Mouse (Mus musculus) olfactory bulb, adult 2 months (tissue): ENCODE measurements at regions not wholly inside any gene's neighbourhood (a gene's known extent, or its start where the extent isn't known, plus 50 kb on each side); places are given as distances from the start of the nearest gene placed in this dataset.

Source experiments
- H3K27ac ChIP-seq: fragments of 200-500 bp; 2 replicates; pipeline ENCODE4 v1.5.1; 2012; ENCODE audit warnings: low read depth, low read length; ENCODE audit not compliant: insufficient read depth
- H3K4me1 ChIP-seq: fragments of 200-500 bp; 2 replicates; pipeline ENCODE4 v1.6.1; 2012; ENCODE audit warnings: low read length; ENCODE audit not compliant: control insufficient read depth, insufficient read depth
- H3K4me3 ChIP-seq: fragments of 200-500 bp; 2 replicates; pipeline ENCODE4 v1.5.1; 2012; ENCODE audit warnings: mild to moderate bottlenecking, low read depth, low read length, moderate library complexity; ENCODE audit not compliant: insufficient read depth
- CTCF ChIP-seq: fragments of 200-500 bp; IDR thresholded peaks from 2 replicates; pipeline ENCODE4 v1.5.1; 2012; ENCODE audit warnings: low read depth, mild to moderate bottlenecking, low read length, moderate library complexity; ENCODE audit not compliant: insufficient read depth
- POLR2A ChIP-seq: fragments of 200-500 bp; IDR thresholded peaks from 2 replicates; pipeline ENCODE4 v1.6.1; 2012; ENCODE audit warnings: mild to moderate bottlenecking, low read depth, low read length, moderate library complexity; ENCODE audit not compliant: insufficient read depth
- WGBS: fragments of 180-500 bp; shearing (Covaris S2); methylation state at CpG from one replicate; pipeline ENCODE4 v1.1.7; 2018; 5-methylcytosine and 5-hydroxymethylcytosine counted together

- Histone ChIP-seq H3K4me1 (peaks cover 4% of the 10 kb centered on the region; the same call in 1 of the 2 replicates), H3K27ac (no peak overlapping the region), H3K4me3 (no peak overlapping the region)
- no peak for TF ChIP-seq CTCF
- no peak for TF ChIP-seq POLR2A
- WGBS, result 97% methylated on average over 6 of the region's 6 CpGs
Measured at GRCm38 (mm10) chr9:67610696-67611095, 51.2 kb upstream of the Tln2 start.

GRCm38 (mm10) chr9:67611676-67612075 lies 52.2 kb upstream of the Tln2 start:
- H3K27ac ChIP-seq, result no peak overlapping the region
- WGBS, result 88% methylated on average over 6 of the region's 6 CpGs
- no peak overlapping the region for H3K4me3 ChIP-seq
- no peak for TF ChIP-seq POLR2A
- peaks cover 4% of the 10 kb centered on the region; the same call in 1 of the 2 replicates for H3K4me1 ChIP-seq

DNA sequence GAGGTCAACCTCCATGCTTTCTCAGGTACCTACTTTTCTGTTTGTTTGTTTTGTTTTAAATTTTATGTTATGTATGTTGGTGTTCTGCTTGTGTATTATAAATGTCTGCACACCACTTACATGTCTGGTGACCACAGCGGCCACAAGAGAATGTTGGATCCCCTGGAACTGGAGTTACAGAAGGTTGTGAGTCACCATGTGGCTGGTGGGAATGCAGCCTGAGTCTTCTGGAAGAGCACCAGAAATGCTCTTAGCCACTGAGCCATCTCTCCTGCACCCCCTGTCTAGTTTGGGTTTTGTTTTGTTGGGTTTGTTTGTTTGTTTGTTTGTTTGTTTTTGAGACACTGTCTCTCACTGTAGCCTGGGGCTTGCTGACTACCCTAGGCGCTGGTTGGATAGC lies 52.6 kb upstream of the Tln2 start:
- Histone ChIP-seq H3K4me1 (peaks cover 4% of the 10 kb centered on the region; the same call in 1 of the 2 replicates), H3K4me3 (no peak overlapping the region), H3K27ac (no peak overlapping the region)
- 92% methylated on average over 2 of the region's 2 CpGs for WGBS
- TF ChIP-seq POLR2A, result no peak
- no peak for TF ChIP-seq CTCF

DNA sequence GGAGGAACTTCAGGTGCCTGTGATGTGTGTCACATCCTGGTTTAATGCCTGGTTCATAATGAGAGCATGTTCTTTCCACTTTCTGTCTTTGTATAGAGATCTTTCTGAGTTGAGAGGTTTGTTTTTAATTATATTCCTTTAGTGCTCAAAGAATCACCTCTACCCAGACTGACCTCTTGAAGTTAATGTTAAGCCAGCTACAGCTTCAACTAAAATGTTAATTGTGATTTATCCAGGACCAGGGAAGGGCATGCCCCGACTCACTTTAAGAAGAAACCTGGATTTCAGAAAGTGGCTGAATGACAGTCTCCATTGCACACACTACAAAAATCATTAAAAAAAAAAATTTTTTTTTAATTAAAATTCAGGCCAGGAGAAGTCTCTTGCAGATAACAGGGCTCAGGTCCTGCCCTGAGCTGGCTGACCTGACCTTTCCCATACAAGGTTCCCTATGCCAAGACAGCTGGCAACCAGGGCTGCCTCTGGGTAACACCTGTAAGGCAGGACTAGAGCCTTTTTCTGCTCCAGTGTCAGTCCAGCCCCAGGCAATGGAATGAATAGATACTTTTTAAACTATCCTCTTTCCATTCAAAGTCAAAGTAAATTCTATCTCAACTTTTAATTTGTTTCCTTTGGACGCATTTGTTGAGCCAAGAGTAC lies 54.7 kb upstream of the Tln2 start:
- Histone ChIP-seq H3K4me3 (no peak overlapping the region), H3K27ac (no peak overlapping the region), H3K4me1 (peaks cover 10% of the 10 kb centered on the region; the same call in 1 of the 2 replicates)
- 88% methylated on average over 2 of the region's 2 CpGs for whole genome bisulfite sequencing
- TF ChIP-seq POLR2A (no peak), CTCF (no peak)

DNA sequence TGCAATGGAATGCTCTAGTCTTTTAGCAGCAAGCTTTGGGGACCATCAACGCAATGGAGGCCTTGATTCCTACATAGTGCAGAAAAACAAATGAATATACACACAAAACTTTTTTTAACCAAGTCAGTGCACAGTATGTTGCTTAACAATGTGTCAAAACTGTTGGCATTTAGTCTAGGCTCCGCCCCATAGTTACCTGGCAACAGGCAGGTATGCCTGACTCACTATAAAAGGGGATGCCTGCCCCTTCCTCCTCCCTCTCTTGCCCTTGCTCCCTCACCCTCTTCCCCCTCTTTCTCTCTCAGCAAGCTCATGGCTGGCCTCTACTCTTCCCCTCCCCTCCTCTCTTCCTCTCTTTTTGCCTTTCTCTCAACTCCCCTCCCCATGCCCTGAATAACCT lies 56.7 kb upstream of the Tln2 start:
- H3K4me1 ChIP-seq, result peaks cover 10% of the 10 kb centered on the region; the same call in 1 of the 2 replicates
- WGBS, result 94% methylated on average over 2 of the region's 2 CpGs
- H3K27ac ChIP-seq, result no peak overlapping the region

GRCm38 (mm10) chr9:67617341-67618217 lies 58.1 kb upstream of the Tln2 start:
- H3K27ac ChIP-seq, result no peak overlapping the region
- whole genome bisulfite sequencing, result 61% methylated on average over 14 of the region's 14 CpGs
- TF ChIP-seq CTCF (no peak), POLR2A (no peak)
- H3K4me1 ChIP-seq, result peaks cover 7% of the 10 kb centered on the region; the same call in 1 of the 2 replicates
- H3K4me3 ChIP-seq, result no peak overlapping the region

More for the DNA sequence above, 56.7 kb upstream of the Tln2 start:
- no peak for TF ChIP-seq POLR2A
- TF ChIP-seq CTCF, result no peak
- no peak overlapping the region for H3K4me3 ChIP-seq

- TF ChIP-seq POLR2A, result no peak
- no peak for TF ChIP-seq CTCF
- no peak overlapping the region for H3K4me3 ChIP-seq
- peaks cover 7% of the 10 kb centered on the region; the same call in 1 of the 2 replicates for H3K4me1 ChIP-seq
- H3K27ac ChIP-seq, result no peak overlapping the region
- WGBS, result 67% methylated on average over 3 of the region's 3 CpGs
Measured at GRCm38 (mm10) chr9:67620945-67621344, 61.4 kb upstream of the Tln2 start.

DNA sequence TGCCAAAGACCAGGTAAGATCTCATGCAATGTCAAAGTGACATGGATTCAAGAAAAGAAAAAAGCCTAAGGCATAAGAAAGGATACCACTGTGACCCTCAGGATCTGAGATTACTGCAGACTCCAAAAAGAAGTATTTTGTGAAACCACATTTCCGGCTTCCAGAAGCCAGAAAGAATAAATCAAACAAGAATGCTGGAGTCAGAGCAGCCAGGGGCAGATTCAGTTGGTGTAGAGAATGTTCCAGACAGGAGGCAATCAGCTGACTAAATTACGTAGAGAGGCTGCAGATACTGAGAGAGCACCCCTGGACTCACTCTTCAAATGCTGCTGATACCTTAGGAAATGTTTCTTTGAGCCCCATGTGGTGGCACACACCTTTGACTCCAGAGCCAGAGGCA lies 67.7 kb upstream of the Tln2 start:
- TF ChIP-seq POLR2A (no peak), CTCF (no peak)
- Histone ChIP-seq H3K4me3 (no peak overlapping the region), H3K27ac (no peak overlapping the region), H3K4me1 (peaks cover 9% of the 10 kb centered on the region)
- WGBS, result 89% methylated on average over 2 of the region's 2 CpGs

- TF ChIP-seq CTCF (no peak), POLR2A (no peak)
- Histone ChIP-seq H3K27ac (no peak overlapping the region), H3K4me1 (peaks cover 12% of the 10 kb centered on the region), H3K4me3 (no peak overlapping the region)
- WGBS, result 22% methylated on average over 6 of the region's 6 CpGs
Measured at GRCm38 (mm10) chr9:67629624-67630023, 70.1 kb upstream of the Tln2 start.

DNA sequence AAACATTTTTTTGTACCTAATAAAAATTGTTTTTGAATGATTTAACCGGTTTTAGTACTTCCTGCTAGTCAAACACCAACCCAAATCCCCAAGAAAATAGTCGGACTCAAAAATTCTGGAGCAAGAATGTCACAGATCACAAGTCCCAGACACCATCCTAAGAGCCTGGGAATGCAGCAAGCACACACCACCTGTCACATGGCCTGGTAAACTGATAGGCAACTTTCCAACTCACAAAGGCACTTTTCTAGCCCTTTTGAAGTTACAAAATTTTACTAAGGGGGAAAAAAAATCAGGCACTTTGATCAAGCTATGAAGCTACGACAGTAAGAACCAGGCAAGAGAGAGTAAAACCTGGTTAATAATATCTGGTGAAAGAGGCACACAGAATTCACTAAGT lies 70.7 kb upstream of the Tln2 start:
- peaks cover 12% of the 10 kb centered on the region for H3K4me1 ChIP-seq
- 52% methylated on average over 3 of the region's 3 CpGs for WGBS
- no peak overlapping the region for H3K27ac ChIP-seq
- no peak overlapping the region for H3K4me3 ChIP-seq
- no peak for TF ChIP-seq POLR2A
- no peak for TF ChIP-seq CTCF
